Mouse (Mus musculus) cerebellum, adult 2 months (tissue): ENCODE data around the gene Plcb4.

Source experiments
- CTCF ChIP-seq: fragments of 200-500 bp; IDR thresholded peaks from 2 replicates; pipeline ENCODE4 v1.5.1; 2011; ENCODE audit warnings: low read depth, mild to moderate bottlenecking, control low read depth, low read length, moderate library complexity, borderline replicate concordance; ENCODE audit not compliant: insufficient read depth
- POLR2A ChIP-seq: fragments of 200-500 bp; IDR thresholded peaks from 2 replicates; pipeline ENCODE4 v1.6.1; 2011; ENCODE audit warnings: low read length, control low read depth, borderline replicate concordance; ENCODE audit not compliant: insufficient read depth

DNA sequence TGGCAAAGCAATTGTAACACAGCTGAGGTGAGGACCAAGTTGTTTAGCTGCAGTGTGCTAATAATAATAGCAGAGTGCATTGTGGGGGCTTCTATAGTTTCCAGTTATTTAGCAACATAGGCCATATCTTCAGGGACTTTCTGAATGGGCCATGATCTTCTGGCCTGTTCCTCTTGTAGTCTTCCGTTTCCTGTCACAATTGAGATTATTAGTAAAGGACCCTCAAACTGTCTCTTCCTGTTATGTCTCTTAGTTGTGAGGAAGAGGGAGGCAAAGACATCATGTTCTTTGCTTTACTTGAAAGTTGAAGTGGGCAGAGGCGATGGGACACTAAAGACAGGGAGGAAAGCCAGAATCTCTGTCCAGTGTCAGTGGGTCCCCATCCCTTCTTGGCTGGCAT, 195.2 kb downstream of the Plcb4 start:
- TF ChIP-seq CTCF = no peak
- TF ChIP-seq POLR2A = no peak
